Mouse (Mus musculus): ENCODE measurements around the gene Gad2. TPM values are rescaled to one million over a fixed set of nuclear protein-coding genes. Genes with fewer than 3 reads are reported as not detected.

Gad2 gene
- total and polyA plus RNA-seq, 3 experiments = 0.04 TPM; not detected in 2

- Histone ChIP-seq H3K9me3 (replicated peaks; ENCODE audit: low read length) (no peaks in the 10 kb centered on the region), H3K4me3 (replicated peaks in 1 of 3; ENCODE audit: low read depth in 2 of 3, low read length in 2 of 3, poor library complexity in 1 of 3) (no peak overlapping the region), H3K27ac (ENCODE audit: insufficient read depth, low read depth) (no peak overlapping the region), H3K79me2 (replicated peaks; ENCODE audit: control insufficient read depth, extremely low read depth, insufficient read depth, poor library complexity, severe bottlenecking) (no peaks in the 10 kb centered on the region), H3K4me1 (ENCODE audit: control insufficient read depth in 1 of 2, insufficient read depth in 2 of 2) (no peaks in the 10 kb centered on the region), H3K9ac (ENCODE audit: insufficient read depth, low read depth) (no peak overlapping the region), H3K36me3 (replicated peaks in 1 of 2; ENCODE audit: control insufficient read depth in 1 of 2, insufficient read depth in 1 of 2, low read length in 1 of 2) (no peaks in the 10 kb centered on the region), H3K4me2 (ENCODE audit: insufficient read depth, low read depth, poor library complexity, severe bottlenecking) (peak overlapping the region; percentile 44; the same call in 1 of the 2 replicates), H3K27me3 (replicated peaks) (no peaks in the 10 kb centered on the region)
- dilution Hi-C loops (cut with MboI; ENCODE audit: extremely low pct_ligation_motif_present, extremely low pct_unique_long_range_greater_than_20kb, low sequenced_read_pairs) (no loop called here), in situ Hi-C loops (cut with MboI; ENCODE audit: low pct_ligation_motif_present, low pct_unique_long_range_greater_than_20kb, low sequenced_read_pairs) (no loop called here)
- TF ChIP-seq ETS1 (conservative IDR thresholded peaks at IDR 0.05; ENCODE audit: low read depth, low read length) (no peak), CHD1 (IDR thresholded peaks at IDR 0.05; ENCODE audit: low read depth, low read length) (no peak), SMC3 (IDR thresholded peaks at IDR 0.05; ENCODE audit: low read depth, low read length) (peak; percentile 61), RAD21 (IDR thresholded peaks at IDR 0.05; ENCODE audit: low read depth, low read length) (peak; percentile 46), CTCF (conservative IDR thresholded peaks at IDR 0.05 in 1 of 2, IDR thresholded peaks at IDR 0.05 in 1 of 2; ENCODE audit: low read depth in 2 of 2, low read length in 2 of 2) (peak; percentile 65 to 77; a peak in 3 of 4 replicates)
- DNase-seq (ENCODE audit: extremely low read depth) = peak; percentile 34
Measured at GRCm38 (mm10) chr2:22634766-22635165, 12.8 kb downstream of the Gad2 start.

DNA sequence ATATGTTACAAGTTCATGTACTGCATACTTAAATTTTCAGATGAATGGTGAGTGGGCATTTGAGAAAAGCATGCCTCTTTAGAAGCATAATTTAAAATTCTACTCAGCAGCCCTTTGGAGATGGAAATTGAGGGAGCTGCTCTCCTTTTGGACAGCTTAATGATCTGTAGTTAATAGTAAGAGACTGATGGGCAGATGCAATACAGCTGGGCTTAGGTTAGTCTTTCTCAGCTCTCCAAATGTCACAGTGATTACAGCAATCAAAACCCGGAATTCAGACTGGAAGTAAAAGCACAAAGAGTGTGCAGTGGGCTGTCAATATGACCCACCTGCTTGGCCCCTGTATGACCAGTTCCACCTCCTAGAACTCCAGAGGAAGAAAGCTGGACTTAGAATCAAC, 24.1 kb downstream of the Gad2 start:
- DNase-seq (ENCODE audit: extremely low read depth) = no peak
- Histone ChIP-seq H3K4me2 (ENCODE audit: insufficient read depth, low read depth, poor library complexity, severe bottlenecking) (no peak overlapping the region), H3K4me1 (ENCODE audit: control insufficient read depth in 1 of 2, insufficient read depth in 2 of 2) (no peaks in the 10 kb centered on the region), H3K27me3 (replicated peaks) (no peaks in the 10 kb centered on the region), H3K79me2 (replicated peaks; ENCODE audit: control insufficient read depth, extremely low read depth, insufficient read depth, poor library complexity, severe bottlenecking) (no peaks in the 10 kb centered on the region), H3K9ac (ENCODE audit: insufficient read depth, low read depth) (no peak overlapping the region), H3K9me3 (replicated peaks; ENCODE audit: low read length) (no peaks in the 10 kb centered on the region), H3K27ac (ENCODE audit: insufficient read depth, low read depth) (no peak overlapping the region), H3K36me3 (replicated peaks in 1 of 2; ENCODE audit: control insufficient read depth in 1 of 2, insufficient read depth in 1 of 2, low read length in 1 of 2) (no peaks in the 10 kb centered on the region), H3K4me3 (replicated peaks in 1 of 3; ENCODE audit: low read depth in 2 of 3, low read length in 2 of 3, poor library complexity in 1 of 3) (no peak overlapping the region)
- in situ Hi-C loops (cut with MboI; ENCODE audit: low pct_ligation_motif_present, low pct_unique_long_range_greater_than_20kb, low sequenced_read_pairs) (no loop called here), dilution Hi-C loops (cut with MboI; ENCODE audit: extremely low pct_ligation_motif_present, extremely low pct_unique_long_range_greater_than_20kb, low sequenced_read_pairs) (no loop called here)
- TF ChIP-seq POLR2AphosphoS2 (IDR thresholded peaks at IDR 0.05; ENCODE audit: low read depth, low read length) (no peak), HCFC1 (IDR thresholded peaks at IDR 0.05; ENCODE audit: low read depth, low read length) (no peak), PAX5 (IDR thresholded peaks at IDR 0.05; ENCODE audit: low read length) (no peak), JUN (IDR thresholded peaks at IDR 0.05; ENCODE audit: insufficient read depth, low read depth, low read length) (no peak), E2F4 (IDR thresholded peaks at IDR 0.05; ENCODE audit: insufficient replicate concordance, low read depth, low read length) (no peak), BHLHE40 (IDR thresholded peaks at IDR 0.05; ENCODE audit: low read depth, low read length) (no peak), MEF2A (IDR thresholded peaks at IDR 0.05; ENCODE audit: borderline replicate concordance, low read depth, low read length) (no peak), RCOR1 (conservative IDR thresholded peaks at IDR 0.05; ENCODE audit: low read depth, low read length) (no peak), POLR2A (IDR thresholded peaks at IDR 0.05; ENCODE audit: low read depth, low read length) (no peak), ZMIZ1 (IDR thresholded peaks at IDR 0.05; ENCODE audit: low read depth, low read length) (no peak), EP300 (IDR thresholded peaks at IDR 0.05; ENCODE audit: low read length) (no peak), IRF4 (IDR thresholded peaks at IDR 0.05; ENCODE audit: low read depth, low read length) (no peak), CTCF (conservative IDR thresholded peaks at IDR 0.05 in 1 of 2, IDR thresholded peaks at IDR 0.05 in 1 of 2; ENCODE audit: low read depth in 2 of 2, low read length in 2 of 2) (no peak), NRF1 (IDR thresholded peaks at IDR 0.05; ENCODE audit: low read depth, low read length) (no peak), SMC3 (IDR thresholded peaks at IDR 0.05; ENCODE audit: low read depth, low read length) (no peak), CHD1 (IDR thresholded peaks at IDR 0.05; ENCODE audit: low read depth, low read length) (no peak), ELF1 (IDR thresholded peaks at IDR 0.05; ENCODE audit: low read depth, low read length) (no peak), CHD2 (IDR thresholded peaks at IDR 0.05; ENCODE audit: low read length) (no peak), JUND (conservative IDR thresholded peaks at IDR 0.05; ENCODE audit: low read depth, low read length) (no peak), MYC (IDR thresholded peaks at IDR 0.05; ENCODE audit: low read depth, low read length) (no peak)

Measured in CH12.LX (cell line).